Mouse (Mus musculus) heart, postnatal 0 days (tissue): ENCODE measurements around the gene Olfr1447.

Source experiments
- CTCF ChIP-seq: IDR thresholded peaks from 2 replicates; pipeline ENCODE4 v1.5.1; 2016; ENCODE audit warnings: antibody characterized with exemption, control low read depth, low read depth
- EP300 ChIP-seq: IDR thresholded peaks from 2 replicates; pipeline ENCODE4 v1.6.1; 2016; ENCODE audit warnings: antibody characterized with exemption, low read depth

DNA sequence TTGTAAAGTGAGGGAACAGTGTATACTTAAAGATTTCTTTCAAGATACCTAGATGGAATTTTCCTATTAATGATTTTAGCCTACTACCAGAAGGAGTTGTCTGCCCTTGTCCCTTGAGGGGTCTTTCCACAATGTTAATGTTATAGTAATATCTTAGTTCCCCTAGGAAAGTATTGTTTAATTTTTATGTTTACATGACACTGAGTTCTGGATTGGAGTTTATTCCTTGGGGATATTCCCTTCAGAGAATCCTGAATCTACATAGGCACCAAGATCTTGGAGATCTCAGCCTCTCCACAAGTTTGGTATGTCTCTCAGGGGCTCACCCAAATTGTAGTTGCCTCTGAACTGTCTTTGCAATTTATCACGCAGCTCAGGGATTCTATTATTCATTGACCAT, 46.6 kb downstream of the Olfr1447 start, which contains the start of gene Olfr1444:
- TF ChIP-seq CTCF = no peak
- no peak for TF ChIP-seq EP300
